Comparison of ENCODE assay signal across 12 mouse cellular contexts in the genomic region with DNA sequence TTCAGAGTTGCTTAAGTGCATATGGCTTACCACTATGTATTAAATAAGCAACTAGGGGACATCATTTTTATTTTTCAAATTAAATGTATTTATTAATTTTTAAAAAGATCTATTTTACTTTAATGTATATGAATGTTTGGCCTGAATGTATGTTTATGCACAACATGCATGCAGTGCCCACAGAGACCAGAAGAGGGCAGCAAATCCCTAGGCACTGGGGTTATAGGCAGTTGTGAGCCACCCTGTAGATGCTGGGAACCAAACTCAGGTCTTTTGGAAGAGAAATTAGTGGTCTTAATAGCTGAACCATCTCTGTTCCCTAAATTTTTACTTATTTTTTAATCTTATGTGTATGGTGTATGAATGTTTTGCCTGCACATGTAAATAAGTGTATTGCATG. TPM values are rescaled to one million over a fixed set of nuclear protein-coding genes. Genes with fewer than 3 reads are reported as not detected.
DNase-seq lines count a peak whose midpoint lies in the region; ATAC-seq and TF ChIP-seq lines count a peak whose summit lies in the region.
"Had no signal": no experiment of that assay in that cellular context is flagged by ENCODE, and none has a peak within 500 bp of the region (broad histone marks: within the 10 kb centered on the region; RNA-seq: fewer than 3 reads in every experiment).

No protein-coding gene starts in this region.

- peak; percentile 39 for DNase-seq in CD4-positive, CD25-positive, alpha-beta regulatory T cell, adult 2 months (ENCODE audit: low read depth, low spot score)
- no peak for DNase-seq in layer of hippocampus, adult 2 months (ENCODE audit: low spot score in 2 of 2)
- DNase-seq in layer of hippocampus, adult 11-12 months (ENCODE audit: low spot score), result no peak
- DNase-seq in A20 (ENCODE audit: low read depth, low spot score), result peak; percentile 25
- DNase-seq in c-Kit-positive CD71-positive TER-119-positive erythroid progenitor cells, embryonic 14.5 days (ENCODE audit: low spot score), result no peak
- DNase-seq in yolk sac, embryonic 10.5 days (ENCODE audit: low spot score), result no peak
- DNase-seq: gastrocnemius, postnatal 10 days had no signal

- H3K4me1 ChIP-seq in bone marrow macrophage, adult 2 months (ENCODE audit: control insufficient read depth, insufficient read depth, low read length), result no peaks in the 10 kb centered on the region
- H3K4me1 ChIP-seq: heart, embryonic 15.5 days; limb, embryonic 13.5 days had no signal

- no peak overlapping the region for H3K4me3 ChIP-seq in layer of hippocampus, adult 2 months
- no peak overlapping the region for H3K4me3 ChIP-seq in bone marrow macrophage, adult 2 months (ENCODE audit: insufficient read depth, low read length)
- H3K4me3 ChIP-seq: heart, embryonic 15.5 days; limb, embryonic 13.5 days had no signal

- TF ChIP-seq POLR2A in bone marrow macrophage, adult 2 months (IDR thresholded peaks at IDR 0.05; ENCODE audit: borderline replicate concordance, low read depth, low read length), result no peak

- peak overlapping the region; percentile 5; the same call in 1 of the 2 replicates for H3K27ac ChIP-seq in layer of hippocampus, adult 2 months
- H3K27ac ChIP-seq in bone marrow macrophage, adult 2 months (ENCODE audit: insufficient read depth, low read depth, low read length), result no peak overlapping the region
- H3K27ac ChIP-seq: heart, embryonic 15.5 days; limb, embryonic 13.5 days had no signal

- no peak for ATAC-seq in CD4-positive, CD25-positive, alpha-beta regulatory T cell, adult 4 months
- ATAC-seq: activated CD4-positive, CD25-positive, alpha-beta regulatory T cell, adult 4 months had no signal

- peak; percentile 77 for TF ChIP-seq CTCF in layer of hippocampus, adult 2 months (conservative IDR thresholded peaks at IDR 0.05)
- peak; percentile 42; the same call in 1 of the 2 replicates for TF ChIP-seq CTCF in bone marrow macrophage, adult 2 months (IDR thresholded peaks at IDR 0.05; ENCODE audit: low read depth, low read length)

RNA-seq across cellular contexts. Expression of a gene that starts 24.7 kb away (rescaled TPM):
- polyA plus RNA-seq in CD4-positive, CD25-positive, alpha-beta regulatory T cell, adult 4 months (2017; shearing (Covaris generic)), result not detected
- total RNA-seq in layer of hippocampus, adult 2 months (2021), result 1 to 10 TPM; 7.7 to 8.3 TPM
- not detected in 2 replicates for polyA plus RNA-seq in bone marrow macrophage, adult 2 months (2012; ENCODE audit: insufficient read depth, insufficient read length, missing spikeins)
- polyA plus RNA-seq: activated CD4-positive, CD25-positive, alpha-beta regulatory T cell, adult 4 months had no signal

RNA-seq across cellular contexts. Expression of a gene that starts 48.2 kb away (rescaled TPM):
- polyA plus RNA-seq in CD4-positive, CD25-positive, alpha-beta regulatory T cell, adult 4 months (2017; shearing (Covaris generic)), result not detected
- 1 to 10 TPM; 3.1 to 3.8 TPM for total RNA-seq in layer of hippocampus, adult 2 months (2021)
- polyA plus RNA-seq in bone marrow macrophage, adult 2 months (2012; ENCODE audit: insufficient read depth, insufficient read length, missing spikeins), result not detected in 2 replicates
- polyA plus RNA-seq: activated CD4-positive, CD25-positive, alpha-beta regulatory T cell, adult 4 months had no signal

RNA-seq across cellular contexts. Expression of a gene that starts 56.3 kb away (rescaled TPM):
- polyA plus RNA-seq in CD4-positive, CD25-positive, alpha-beta regulatory T cell, adult 4 months (2017; shearing (Covaris generic)), result 10 to 100 TPM; 21.6 to 27.3 TPM
- 100 to 1,000 TPM; 113 to 121 TPM for total RNA-seq in layer of hippocampus, adult 2 months (2021)
- polyA plus RNA-seq in bone marrow macrophage, adult 2 months (2012; ENCODE audit: insufficient read depth, insufficient read length, missing spikeins), result 34.7 and 39.0 TPM in 2 replicates

Comparison
In these comparisons a context has a peak if more than half of its experiments do, and no peak if none do; other contexts are left out.
1. DNase-seq: peak in CD4-positive, CD25-positive, alpha-beta regulatory T cell, adult 2 months (single experiment) and A20 (single experiment); none in layer of hippocampus, adult 2 months (0 of 2), layer of hippocampus, adult 11-12 months (single experiment), c-Kit-positive CD71-positive TER-119-positive erythroid progenitor cells, embryonic 14.5 days (single experiment) and yolk sac, embryonic 10.5 days (single experiment).